Mouse (Mus musculus): ENCODE data around the gene Snapc3. TPM values are rescaled to one million over a fixed set of nuclear protein-coding genes. Genes with fewer than 3 reads are reported as not detected.

The Snapc3 gene
- total and polyA plus RNA-seq, 3 experiments, result 12.0 to 15.7 (median 15.5) TPM

DNA sequence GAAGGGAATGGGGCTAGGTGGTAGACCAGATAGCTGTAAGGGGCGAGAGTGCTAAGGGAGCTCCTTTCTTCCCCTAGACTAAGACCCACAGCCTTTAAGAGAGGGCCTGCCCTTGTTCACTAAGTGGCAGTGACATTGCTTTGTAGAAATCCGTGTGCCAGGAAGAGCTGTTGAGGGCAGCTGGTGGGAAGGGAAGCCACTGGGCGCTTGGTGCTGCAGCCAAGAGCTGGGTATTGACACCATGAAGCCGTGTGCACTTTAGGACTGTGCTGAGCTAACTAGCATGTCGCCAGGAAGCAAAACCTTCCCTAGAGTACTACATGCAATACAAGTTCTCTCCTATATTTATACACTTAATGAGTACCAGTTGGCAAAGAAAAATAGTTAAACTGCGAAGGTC is 6.1 kb downstream of the Snapc3 start:
- H3K9ac ChIP-seq (ENCODE audit: low read depth, low read length), result no peak overlapping the region
- TF ChIP-seq CTCF (IDR thresholded peaks at IDR 0.05), result no peak
- TF ChIP-seq EP300 (IDR thresholded peaks at IDR 0.05; ENCODE audit: insufficient read depth, low read depth, low read length), result no peak
- no peak for TF ChIP-seq POLR2A (IDR thresholded peaks at IDR 0.05; ENCODE audit: insufficient read depth, low read depth, low read length)
- intact Hi-C loops (cut with DNase I), result no loop called here
- no peak for DNase-seq
- H3K27ac ChIP-seq, result no peak overlapping the region
- peaks cover 5% of the 10 kb centered on the region for H3K79me2 ChIP-seq (replicated peaks; ENCODE audit: control insufficient read depth, insufficient read depth, low read length)
- H3K4me3 ChIP-seq, result no peak overlapping the region
- H3K27me3 ChIP-seq (ENCODE audit: control insufficient read depth, insufficient read depth, low read length), result no peaks in the 10 kb centered on the region
- 81% methylated on average over 6 of the region's 6 CpGs for WGBS
- H3K4me1 ChIP-seq (ENCODE audit: control insufficient read depth, insufficient read depth, low read length), result peaks cover 9% of the 10 kb centered on the region; the same call in 1 of the 2 replicates
- peaks cover 9% of the 10 kb centered on the region for H3K36me3 ChIP-seq (ENCODE audit: control insufficient read depth, insufficient read depth, low read length)

DNA sequence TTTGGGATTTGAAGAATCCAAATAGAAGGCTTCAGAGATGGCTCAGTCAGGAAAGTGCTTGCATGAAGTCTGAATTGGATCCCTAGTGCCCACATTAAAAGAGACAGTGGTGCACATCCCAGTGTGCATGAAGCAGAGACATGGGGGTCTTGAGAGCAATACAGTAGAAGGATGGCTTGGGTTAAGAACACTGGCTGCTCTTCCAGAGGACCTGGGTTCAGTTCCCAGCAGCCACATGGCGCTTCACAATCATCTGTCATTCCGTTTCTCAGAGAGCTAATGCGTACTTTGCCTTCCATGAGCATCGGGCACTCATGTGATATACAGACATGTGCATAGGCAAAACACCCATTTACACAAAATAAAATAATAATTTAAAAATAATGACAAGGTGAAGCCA is 7.6 kb downstream of the Snapc3 start:
- Histone ChIP-seq H3K4me1 (ENCODE audit: control insufficient read depth, insufficient read depth, low read length) (peaks cover 6% of the 10 kb centered on the region; the same call in 1 of the 2 replicates), H3K27me3 (ENCODE audit: control insufficient read depth, insufficient read depth, low read length) (no peaks in the 10 kb centered on the region), H3K4me3 (no peak overlapping the region), H3K27ac (no peak overlapping the region), H3K79me2 (replicated peaks; ENCODE audit: control insufficient read depth, insufficient read depth, low read length) (peaks cover 5% of the 10 kb centered on the region), H3K36me3 (ENCODE audit: control insufficient read depth, insufficient read depth, low read length) (peaks cover 5% of the 10 kb centered on the region), H3K9ac (ENCODE audit: low read depth, low read length) (no peak overlapping the region)
- WGBS, result 98% methylated on average over 4 of the region's 4 CpGs
- no peak for DNase-seq
- TF ChIP-seq EP300 (IDR thresholded peaks at IDR 0.05; ENCODE audit: insufficient read depth, low read depth, low read length) (no peak), POLR2A (IDR thresholded peaks at IDR 0.05; ENCODE audit: insufficient read depth, low read depth, low read length) (no peak), CTCF (IDR thresholded peaks at IDR 0.05) (no peak)
- intact Hi-C loops (cut with DNase I), result no loop called here

DNA sequence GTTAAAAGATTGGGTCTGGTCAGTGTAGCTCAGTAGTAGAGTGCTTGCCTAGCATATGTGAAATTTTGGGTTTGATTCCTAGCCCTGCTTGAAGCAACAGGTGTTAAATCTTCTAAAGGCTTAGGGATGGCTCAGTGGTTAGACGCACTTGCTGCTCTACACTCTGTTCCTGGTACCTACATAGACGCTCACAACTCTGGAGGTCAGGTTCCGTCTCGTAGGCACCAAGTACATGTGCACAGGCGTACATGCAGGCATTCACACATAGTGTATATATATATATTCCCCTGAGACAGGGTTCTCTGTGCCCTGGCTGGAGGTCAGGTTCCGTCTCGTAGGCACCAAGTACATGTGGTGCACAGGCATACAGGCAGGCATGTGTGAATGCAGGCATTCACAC is 9.6 kb downstream of the Snapc3 start:
- Histone ChIP-seq H3K27ac (no peak overlapping the region), H3K9ac (ENCODE audit: low read depth, low read length) (no peak overlapping the region), H3K27me3 (ENCODE audit: control insufficient read depth, insufficient read depth, low read length) (no peaks in the 10 kb centered on the region), H3K4me3 (no peak overlapping the region), H3K4me1 (ENCODE audit: control insufficient read depth, insufficient read depth, low read length) (peaks cover 6% of the 10 kb centered on the region; the same call in 1 of the 2 replicates), H3K36me3 (ENCODE audit: control insufficient read depth, insufficient read depth, low read length) (peaks cover 5% of the 10 kb centered on the region; the same call in 1 of the 2 replicates), H3K79me2 (replicated peaks; ENCODE audit: control insufficient read depth, insufficient read depth, low read length) (peaks cover 9% of the 10 kb centered on the region)
- 96% methylated on average over 7 of the region's 7 CpGs for WGBS
- no peak for DNase-seq
- TF ChIP-seq CTCF (IDR thresholded peaks at IDR 0.05) (no peak), EP300 (IDR thresholded peaks at IDR 0.05; ENCODE audit: insufficient read depth, low read depth, low read length) (no peak), POLR2A (IDR thresholded peaks at IDR 0.05; ENCODE audit: insufficient read depth, low read depth, low read length) (no peak)
- intact Hi-C loops (cut with DNase I), result no loop called here

DNA sequence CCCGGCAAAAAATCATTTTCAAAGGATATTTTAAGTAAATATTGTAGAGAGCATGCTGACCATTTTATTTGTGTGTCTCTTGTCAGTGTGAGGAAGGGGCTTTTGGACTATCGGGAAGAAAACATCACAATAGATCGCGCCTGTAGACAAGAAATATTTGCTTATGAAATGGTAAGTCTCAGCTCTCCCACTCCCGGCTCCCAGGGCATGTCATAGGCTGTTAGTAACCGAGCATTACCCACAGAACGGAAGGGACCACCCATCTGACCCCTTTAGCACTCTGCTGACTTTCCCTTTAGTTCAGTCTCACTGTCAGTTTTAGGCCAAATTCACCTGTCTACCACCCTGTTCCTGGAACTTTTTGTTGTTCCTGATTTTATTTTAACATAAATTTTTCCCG is 10.2 kb downstream of the Snapc3 start:
- Histone ChIP-seq H3K4me3 (no peak overlapping the region), H3K9ac (ENCODE audit: low read depth, low read length) (no peak overlapping the region), H3K79me2 (replicated peaks; ENCODE audit: control insufficient read depth, insufficient read depth, low read length) (peaks cover 9% of the 10 kb centered on the region), H3K36me3 (ENCODE audit: control insufficient read depth, insufficient read depth, low read length) (peaks cover 3% of the 10 kb centered on the region; the same call in 1 of the 2 replicates), H3K27me3 (ENCODE audit: control insufficient read depth, insufficient read depth, low read length) (no peaks in the 10 kb centered on the region), H3K4me1 (ENCODE audit: control insufficient read depth, insufficient read depth, low read length) (peaks cover 6% of the 10 kb centered on the region; the same call in 1 of the 2 replicates), H3K27ac (no peak overlapping the region)
- DNase-seq, result no peak
- intact Hi-C loops (cut with DNase I), result no loop called here
- WGBS, result 97% methylated on average over 8 of the region's 8 CpGs
- TF ChIP-seq POLR2A (IDR thresholded peaks at IDR 0.05; ENCODE audit: insufficient read depth, low read depth, low read length) (no peak), EP300 (IDR thresholded peaks at IDR 0.05; ENCODE audit: insufficient read depth, low read depth, low read length) (no peak), CTCF (IDR thresholded peaks at IDR 0.05) (no peak)

DNA sequence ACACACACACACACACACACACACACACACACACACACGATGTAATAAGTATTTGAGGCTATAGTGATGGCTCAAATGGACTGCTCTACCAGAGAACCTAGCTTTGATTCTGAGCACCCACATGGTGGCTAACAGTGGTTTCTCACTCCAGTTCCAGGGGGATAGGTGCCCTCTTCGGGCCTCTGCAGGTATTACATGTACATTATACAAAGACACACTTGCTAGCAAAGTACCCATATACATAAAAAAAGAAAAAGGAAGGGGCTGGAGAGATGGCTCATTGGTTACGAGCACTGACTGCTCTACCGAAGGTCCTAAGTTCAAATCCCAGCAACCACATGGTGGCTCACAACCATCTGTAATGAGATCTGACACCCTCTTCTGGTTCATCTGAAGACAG is 11.3 kb downstream of the Snapc3 start:
- DNase-seq, result no peak
- WGBS, result 96% methylated on average over 4 of the region's 4 CpGs
- Histone ChIP-seq H3K27ac (no peak overlapping the region), H3K27me3 (ENCODE audit: control insufficient read depth, insufficient read depth, low read length) (no peaks in the 10 kb centered on the region), H3K4me1 (ENCODE audit: control insufficient read depth, insufficient read depth, low read length) (peaks cover 2% of the 10 kb centered on the region; the same call in 1 of the 2 replicates), H3K79me2 (replicated peaks; ENCODE audit: control insufficient read depth, insufficient read depth, low read length) (peaks cover 7% of the 10 kb centered on the region), H3K36me3 (ENCODE audit: control insufficient read depth, insufficient read depth, low read length) (peaks cover 3% of the 10 kb centered on the region; the same call in 1 of the 2 replicates), H3K4me3 (no peak overlapping the region), H3K9ac (ENCODE audit: low read depth, low read length) (no peak overlapping the region)
- intact Hi-C loops (cut with DNase I), result no loop called here
- TF ChIP-seq POLR2A (IDR thresholded peaks at IDR 0.05; ENCODE audit: insufficient read depth, low read depth, low read length), result no peak
- peak; percentile 50 for TF ChIP-seq CTCF (IDR thresholded peaks at IDR 0.05)
- no peak for TF ChIP-seq EP300 (IDR thresholded peaks at IDR 0.05; ENCODE audit: insufficient read depth, low read depth, low read length)

DNA sequence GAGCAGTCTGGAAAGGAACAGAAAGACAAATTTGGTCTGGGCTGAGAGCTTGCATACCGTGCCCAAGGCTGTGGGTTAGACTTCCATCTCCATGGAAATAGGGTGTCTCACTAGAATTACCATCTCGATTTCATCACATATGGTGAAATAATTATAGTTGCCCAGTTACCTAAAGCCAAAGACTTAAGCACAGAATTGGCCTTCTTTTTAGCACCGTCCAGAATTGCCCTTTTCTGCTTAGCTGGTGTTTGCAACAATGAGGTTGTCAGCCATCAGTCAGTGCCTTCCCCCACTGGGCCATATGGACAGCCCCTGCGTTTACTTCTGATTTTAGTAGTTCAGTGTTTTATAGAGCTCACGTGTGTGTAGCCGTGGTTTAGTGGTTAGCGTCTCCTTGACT is 14.4 kb downstream of the Snapc3 start:
- 89% methylated on average over 7 of the region's 7 CpGs for WGBS
- Histone ChIP-seq H3K27me3 (ENCODE audit: control insufficient read depth, insufficient read depth, low read length) (no peaks in the 10 kb centered on the region), H3K4me1 (ENCODE audit: control insufficient read depth, insufficient read depth, low read length) (no peaks in the 10 kb centered on the region), H3K27ac (no peak overlapping the region), H3K36me3 (ENCODE audit: control insufficient read depth, insufficient read depth, low read length) (no peaks in the 10 kb centered on the region; the same call in 1 of the 2 replicates), H3K4me3 (no peak overlapping the region), H3K9ac (ENCODE audit: low read depth, low read length) (no peak overlapping the region), H3K79me2 (replicated peaks; ENCODE audit: control insufficient read depth, insufficient read depth, low read length) (peaks cover 5% of the 10 kb centered on the region; the same call in 1 of the 2 replicates)
- intact Hi-C loops (cut with DNase I), result no loop called here
- no peak for DNase-seq
- TF ChIP-seq CTCF (IDR thresholded peaks at IDR 0.05) (no peak), POLR2A (IDR thresholded peaks at IDR 0.05; ENCODE audit: insufficient read depth, low read depth, low read length) (no peak), EP300 (IDR thresholded peaks at IDR 0.05; ENCODE audit: insufficient read depth, low read depth, low read length) (no peak)
